Mouse (Mus musculus) myocyte (in vitro differentiated cells): ENCODE data around the gene Fam117a.

Source experiments
- E2F4 ChIP-seq: IDR thresholded peaks from one replicate; pipeline ENCODE4 v1.6.1; 2011; ENCODE audit warnings: mild to moderate bottlenecking, control low read depth, moderate library complexity; ENCODE audit not compliant: insufficient read depth
- MAX ChIP-seq: IDR thresholded peaks from one replicate; pipeline ENCODE4 v1.6.1; 2011; ENCODE audit warnings: low read depth, mild to moderate bottlenecking, control low read depth
- POLR2AphosphoS2 ChIP-seq: IDR thresholded peaks from one replicate; pipeline ENCODE4 v1.6.1; 2011; ENCODE audit warnings: low read depth, control low read depth; ENCODE audit not compliant: insufficient read length
- REST ChIP-seq: IDR thresholded peaks from one replicate; pipeline ENCODE4 v1.6.1; 2011; ENCODE audit warnings: mild to moderate bottlenecking, control low read depth, moderate library complexity; ENCODE audit not compliant: insufficient read depth, insufficient read length
- TCF12 ChIP-seq: IDR thresholded peaks from one replicate; pipeline ENCODE4 v1.6.1; 2011; ENCODE audit warnings: mild to moderate bottlenecking, control low read depth; ENCODE audit not compliant: poor library complexity, insufficient read depth, severe bottlenecking
- USF1 ChIP-seq: IDR thresholded peaks from one replicate; pipeline ENCODE4 v1.6.1; 2011; ENCODE audit warnings: low read depth, mild to moderate bottlenecking, control low read depth, moderate library complexity

GRCm38 (mm10) chr11:95320010-95320409, 16.8 kb upstream of the Fam117a start:
- no peak for TF ChIP-seq POLR2AphosphoS2
- TF ChIP-seq USF1, result no peak
- peak; percentile 77 for TF ChIP-seq TCF12
- no peak for TF ChIP-seq REST
- no peak for TF ChIP-seq MAX
- TF ChIP-seq E2F4, result no peak
